Mouse (Mus musculus): ENCODE results near the gene E030030I06Rik.
"Not testable (repeated sequence)": the region's sequence is repeated elsewhere in the genome, so short reads cannot be mapped to it uniquely, and the experiment has no call there.

The E030030I06Rik gene

GRCm38 (mm10) chr10:22153147-22153690 is 4.1 kb upstream of the E030030I06Rik start:
- DNase-seq (ENCODE audit: low read depth in 2 of 2, low spot score in 2 of 2) = not testable (repeated sequence)

- not testable (repeated sequence) for DNase-seq (ENCODE audit: low read depth in 2 of 2, low spot score in 2 of 2)
Observed at GRCm38 (mm10) chr10:22151863-22152640, 3.0 kb upstream of the E030030I06Rik start.

- not testable (repeated sequence) for DNase-seq (ENCODE audit: low read depth in 2 of 2, low spot score in 2 of 2)
Observed at GRCm38 (mm10) chr10:22151056-22151862, 2.2 kb upstream of the E030030I06Rik start.

- no peak for DNase-seq (ENCODE audit: low read depth in 2 of 2, low spot score in 2 of 2)
Observed at GRCm38 (mm10) chr10:22150593-22150992, 1.5 kb upstream of the E030030I06Rik start.

GRCm38 (mm10) chr10:22149691-22150465 is 808 bp upstream of the E030030I06Rik start:
- no peak for DNase-seq (ENCODE audit: low read depth in 2 of 2, low spot score in 2 of 2)

- DNase-seq (ENCODE audit: low read depth in 2 of 2, low spot score in 2 of 2) = peak; percentile 64 to 79
Observed at GRCm38 (mm10) chr10:22148441-22149072, 513 bp downstream of the E030030I06Rik start.

GRCm38 (mm10) chr10:22142926-22143325 is 6.1 kb downstream of the E030030I06Rik start:
- DNase-seq (ENCODE audit: low read depth in 2 of 2, low spot score in 2 of 2) = no peak

- not testable (repeated sequence) for DNase-seq (ENCODE audit: low read depth in 2 of 2, low spot score in 2 of 2)
Observed at GRCm38 (mm10) chr10:22142194-22142593, 6.9 kb downstream of the E030030I06Rik start.

- DNase-seq (ENCODE audit: low read depth in 2 of 2, low spot score in 2 of 2) = no peak
Observed at GRCm38 (mm10) chr10:22140665-22141280, 8.3 kb downstream of the E030030I06Rik start.

- DNase-seq (ENCODE audit: low read depth in 2 of 2, low spot score in 2 of 2) = no peak
Observed at GRCm38 (mm10) chr10:22074531-22074930, 74.5 kb downstream of the E030030I06Rik start.

- DNase-seq (ENCODE audit: low read depth in 2 of 2, low spot score in 2 of 2) = no peak
Observed at GRCm38 (mm10) chr10:22072739-22073138, 76.3 kb downstream of the E030030I06Rik start.

- no peak for DNase-seq (ENCODE audit: low read depth in 2 of 2, low spot score in 2 of 2)
Observed at GRCm38 (mm10) chr10:22070576-22070975, 78.5 kb downstream of the E030030I06Rik start.

GRCm38 (mm10) chr10:22070168-22070567 is 78.9 kb downstream of the E030030I06Rik start:
- no peak for DNase-seq (ENCODE audit: low read depth in 2 of 2, low spot score in 2 of 2)

- DNase-seq (ENCODE audit: low read depth in 2 of 2, low spot score in 2 of 2) = not testable (repeated sequence)
Observed at GRCm38 (mm10) chr10:22067979-22068378, 81.1 kb downstream of the E030030I06Rik start, which contains the start of gene 4930444G20Rik. Gene 4930444G20Rik (minus strand): TSS chr10:22068079.
